Mouse (Mus musculus) neural tube, embryonic 11.5 days (tissue): ENCODE data around the gene Eapp. TPM values are rescaled to one million over a fixed set of nuclear protein-coding genes. Genes with fewer than 3 reads are reported as not detected.
"Not testable (repeated sequence)": the region's sequence is repeated elsewhere in the genome, so short reads cannot be mapped to it uniquely, and the experiment has no call there.

Experiments used
- ATAC-seq: fragments of 200-750 bp; cut with Nextera tagmentation; 2 replicates; pipeline ENCODE4 v1.8.0; 2017; ENCODE audit warnings: moderate number of reproducible peaks, mild to moderate bottlenecking, moderate TSS enrichment, moderate library complexity; ENCODE audit not compliant: insufficient read depth, low FRiP score, low TSS enrichment
- DNase-seq: peaks from one replicate; pipeline ENCODE4 v3.0.0-alpha.2; 2015; ENCODE audit warnings: low spot score
- H3K27ac ChIP-seq: fragments of 300-500 bp; sonication (generic); 2 replicates; pipeline ENCODE4 v1.5.1; 2014; ENCODE audit warnings: low read depth, mild to moderate bottlenecking, low read length
- H3K27me3 ChIP-seq: fragments of 300-500 bp; sonication (generic); 2 replicates; pipeline ENCODE4 v1.6.1; 2014; ENCODE audit warnings: mild to moderate bottlenecking, low read length, mixed read lengths; ENCODE audit not compliant: control insufficient read depth, insufficient read depth
- H3K36me3 ChIP-seq: fragments of 300-500 bp; sonication (generic); 2 replicates; pipeline ENCODE4 v1.6.1; 2014; ENCODE audit warnings: mild to moderate bottlenecking, low read length, moderate library complexity, mixed read lengths; ENCODE audit not compliant: control insufficient read depth, insufficient read depth
- H3K4me1 ChIP-seq: fragments of 300-500 bp; sonication (generic); 2 replicates; pipeline ENCODE4 v1.6.1; 2014; ENCODE audit warnings: low read length, mixed read lengths; ENCODE audit not compliant: control insufficient read depth, insufficient read depth
- H3K4me2 ChIP-seq: fragments of 300-500 bp; sonication (generic); 2 replicates; pipeline ENCODE4 v1.6.1; 2014; ENCODE audit warnings: low read depth, mild to moderate bottlenecking, moderate library complexity
- H3K4me3 ChIP-seq: fragments of 300-500 bp; sonication (generic); 2 replicates; pipeline ENCODE4 v1.5.1; 2014; ENCODE audit warnings: low read depth, low read length
- H3K9ac ChIP-seq: fragments of 300-500 bp; sonication (generic); 2 replicates; pipeline ENCODE4 v1.6.1; 2014; ENCODE audit warnings: mild to moderate bottlenecking, low read length
- H3K9me3 ChIP-seq: fragments of 300-500 bp; sonication (generic); 2 replicates; pipeline ENCODE4 v1.6.1; 2016; ENCODE audit warnings: low read length; ENCODE audit not compliant: control insufficient read depth
- WGBS: fragments of 180-500 bp; shearing (Covaris S2); extraction: QIAGEN DNeasy Blood & Tissue Kit; methylation state at CpG from one replicate; pipeline ENCODE4 v1.1.7; 2014; 5-methylcytosine and 5-hydroxymethylcytosine counted together
- polyA plus RNA-seq: library from polyadenylated mRNA; unstranded; fragments of >200 nt; fragmentation: Nextera tagmentation; extraction: Ambion mirVana; gene quantifications from 2 replicates; pipeline ENCODE4 v1.2.1, GENCODE M21; 2014

The Eapp gene
- polyA plus RNA-seq, 1 experiment from 2014 or later, result 80.1 TPM

DNA sequence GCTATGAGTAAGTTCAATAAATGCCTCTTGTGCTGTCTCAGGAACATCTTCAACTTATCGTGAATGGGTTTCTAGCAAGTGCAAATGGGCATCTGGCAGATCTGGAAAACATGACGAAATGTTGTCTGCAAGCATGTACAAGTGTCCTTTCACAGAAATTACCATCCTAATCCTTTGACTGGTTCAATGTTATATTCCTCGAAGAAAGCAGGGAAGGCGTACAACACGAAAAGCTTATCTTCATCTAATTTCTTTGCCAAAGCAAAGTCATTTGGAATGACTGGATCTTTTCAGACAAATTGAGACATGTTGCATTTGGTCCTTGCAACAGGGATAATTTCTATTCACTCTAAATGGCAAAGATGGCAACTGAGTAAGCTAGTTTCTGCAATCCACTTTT, 6.6 kb downstream of the Eapp start:
- H3K27ac ChIP-seq, result no peak overlapping the region
- H3K4me3 ChIP-seq, result no peak overlapping the region
- ATAC-seq (no peak), DNase-seq (no peak)
- H3K36me3 ChIP-seq, result peaks cover 4% of the 10 kb centered on the region
- H3K9me3 ChIP-seq, result no peaks in the 10 kb centered on the region
- H3K9ac ChIP-seq, result no peak overlapping the region
- 94% methylated on average over 5 of the region's 5 CpGs for WGBS
- no peak overlapping the region for H3K4me2 ChIP-seq
- H3K27me3 ChIP-seq, result no peaks in the 10 kb centered on the region
- no peaks in the 10 kb centered on the region for H3K4me1 ChIP-seq

DNA sequence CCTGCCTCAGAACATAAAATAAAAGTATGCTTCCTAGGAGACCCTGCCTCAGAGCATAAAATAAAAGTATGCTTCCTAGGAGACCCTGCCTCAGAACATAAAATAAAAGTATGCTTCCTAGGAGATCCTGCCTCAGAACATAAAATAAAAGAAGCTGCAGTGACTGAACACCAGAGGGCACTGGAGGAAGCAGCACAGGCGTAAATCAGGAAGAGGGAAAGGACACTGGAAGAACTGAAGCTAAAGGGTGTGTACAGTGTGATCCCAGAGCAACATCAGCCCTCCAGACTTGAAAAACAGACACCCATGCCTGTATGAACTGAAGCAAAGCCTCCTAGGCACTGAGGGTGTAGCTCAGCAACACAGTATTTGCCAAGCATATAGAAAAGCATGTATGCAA, 12.5 kb downstream of the Eapp start:
- H3K9me3 ChIP-seq, result no peaks in the 10 kb centered on the region
- ATAC-seq, result no peak
- DNase-seq, result no peak
- no peaks in the 10 kb centered on the region for H3K4me1 ChIP-seq
- 46% methylated on average over 1 of the region's 1 CpGs for WGBS
- H3K4me3 ChIP-seq, result no peak overlapping the region
- no peaks in the 10 kb centered on the region for H3K36me3 ChIP-seq
- no peak overlapping the region for H3K27ac ChIP-seq
- H3K9ac ChIP-seq, result no peak overlapping the region
- no peak overlapping the region for H3K4me2 ChIP-seq
- no peaks in the 10 kb centered on the region for H3K27me3 ChIP-seq

DNA sequence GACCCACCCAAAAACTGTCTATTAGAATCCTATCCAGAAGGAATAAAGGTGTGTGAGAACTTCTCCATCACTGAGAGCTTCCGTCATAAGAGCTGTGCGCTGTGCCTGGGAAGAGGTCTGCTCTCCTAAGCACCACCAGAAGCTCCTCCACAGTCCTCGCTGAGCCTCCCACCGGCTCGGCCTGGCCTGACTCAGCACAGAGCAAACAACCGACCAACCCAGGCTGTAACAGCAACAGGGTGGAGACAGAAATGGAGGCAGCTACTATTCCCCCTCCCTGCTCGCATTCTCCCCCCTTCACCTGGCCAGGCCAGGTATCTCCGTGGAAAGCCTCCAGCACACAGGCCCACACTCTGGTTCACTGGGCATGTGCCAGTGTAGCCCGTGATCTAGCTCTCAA, 19.0 kb downstream of the Eapp start:
- WGBS, result 97% methylated on average over 9 of the region's 9 CpGs
- no peak for ATAC-seq

DNA sequence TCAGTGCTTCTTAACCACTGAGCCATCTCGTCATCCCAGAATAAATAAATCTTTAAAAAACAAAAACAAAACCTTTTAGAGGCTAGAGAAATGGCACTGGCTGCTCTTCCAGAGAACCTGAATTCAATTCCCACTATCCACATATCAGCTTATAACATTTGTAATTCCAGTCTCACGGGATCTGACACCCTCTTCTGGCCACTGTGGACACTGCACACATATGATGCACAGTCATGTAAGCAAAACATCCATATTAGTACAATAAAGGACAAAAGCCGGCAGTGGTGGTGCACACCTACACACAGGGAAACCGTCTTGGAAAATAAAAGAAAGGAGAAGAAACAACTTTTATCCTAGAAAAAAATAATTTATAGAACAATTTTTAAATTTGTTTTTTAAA, 20.3 kb downstream of the Eapp start:
- H3K9me3 ChIP-seq, result no peaks in the 10 kb centered on the region
- WGBS, result 95% methylated on average over 4 of the region's 4 CpGs
- no peak for DNase-seq
- H3K4me3 ChIP-seq, result no peak overlapping the region
- H3K4me1 ChIP-seq, result no peaks in the 10 kb centered on the region
- no peak overlapping the region for H3K9ac ChIP-seq
- no peaks in the 10 kb centered on the region for H3K27me3 ChIP-seq
- H3K27ac ChIP-seq, result no peak overlapping the region
- no peak overlapping the region for H3K4me2 ChIP-seq
- H3K36me3 ChIP-seq, result peaks cover 10% of the 10 kb centered on the region
- no peak for ATAC-seq

More for the DNA sequence above, 19.0 kb downstream of the Eapp start:
- no peaks in the 10 kb centered on the region for H3K9me3 ChIP-seq
- H3K27me3 ChIP-seq, result no peaks in the 10 kb centered on the region
- H3K9ac ChIP-seq, result no peak overlapping the region
- DNase-seq, result no peak
- peaks cover 10% of the 10 kb centered on the region for H3K36me3 ChIP-seq
- no peak overlapping the region for H3K4me2 ChIP-seq
- H3K27ac ChIP-seq, result no peak overlapping the region
- H3K4me3 ChIP-seq, result no peak overlapping the region
- no peaks in the 10 kb centered on the region for H3K4me1 ChIP-seq

DNA sequence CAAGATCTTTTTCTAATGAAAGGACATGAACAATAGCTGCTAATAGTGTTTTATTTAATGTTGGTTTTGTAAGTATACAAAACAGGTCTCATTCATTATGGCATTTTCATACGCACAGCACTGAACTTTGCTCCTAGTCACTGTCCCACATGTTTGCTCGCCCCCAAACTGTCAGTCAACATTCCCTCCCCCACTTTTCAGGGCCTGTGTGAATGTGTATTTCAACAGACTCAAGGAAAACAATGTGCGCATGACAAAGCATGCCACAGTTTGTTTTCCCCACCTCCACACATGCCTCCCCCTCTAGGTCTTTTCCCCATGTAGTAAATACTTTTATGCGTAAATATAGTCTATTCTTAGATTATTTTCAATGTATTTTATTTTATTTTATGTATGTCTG, 24.4 kb downstream of the Eapp start:
- 93% methylated on average over 4 of the region's 4 CpGs for WGBS
- Histone ChIP-seq H3K27me3 (no peaks in the 10 kb centered on the region), H3K36me3 (peaks cover 8% of the 10 kb centered on the region), H3K9me3 (no peaks in the 10 kb centered on the region), H3K4me1 (no peaks in the 10 kb centered on the region), H3K4me2 (no peak overlapping the region), H3K9ac (no peak overlapping the region), H3K4me3 (no peak overlapping the region), H3K27ac (no peak overlapping the region)
- ATAC-seq (no peak), DNase-seq (no peak)

DNA sequence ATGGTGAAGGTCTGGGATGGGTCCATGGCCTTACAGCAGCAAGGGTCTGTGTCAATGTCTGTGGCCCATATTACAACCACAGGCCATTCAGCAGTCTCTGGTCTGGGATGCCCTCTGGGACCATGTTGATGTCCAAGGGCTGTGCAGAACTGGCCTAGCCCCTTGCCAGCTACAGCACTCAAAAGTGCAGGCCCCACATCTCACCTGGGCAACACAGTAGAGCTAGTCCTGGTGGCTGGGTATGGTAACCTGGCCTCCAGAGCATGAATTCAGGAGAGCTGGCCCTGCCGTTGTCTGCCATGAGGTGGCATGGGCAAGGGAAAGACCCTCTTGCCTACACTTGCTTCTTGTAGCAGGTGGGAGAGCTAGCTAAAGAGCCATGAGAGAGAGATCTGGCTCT, 27.6 kb downstream of the Eapp start:
- DNase-seq (no peak), ATAC-seq (no peak)
- H3K4me2 ChIP-seq, result no peak overlapping the region
- H3K36me3 ChIP-seq, result no peaks in the 10 kb centered on the region; the same call in 1 of the 2 replicates
- H3K27me3 ChIP-seq, result no peaks in the 10 kb centered on the region
- H3K9me3 ChIP-seq, result no peaks in the 10 kb centered on the region
- no peaks in the 10 kb centered on the region for H3K4me1 ChIP-seq
- no peak overlapping the region for H3K27ac ChIP-seq
- H3K4me3 ChIP-seq, result no peak overlapping the region
- H3K9ac ChIP-seq, result no peak overlapping the region
- 94% methylated on average over 1 of the region's 1 CpGs for WGBS

DNA sequence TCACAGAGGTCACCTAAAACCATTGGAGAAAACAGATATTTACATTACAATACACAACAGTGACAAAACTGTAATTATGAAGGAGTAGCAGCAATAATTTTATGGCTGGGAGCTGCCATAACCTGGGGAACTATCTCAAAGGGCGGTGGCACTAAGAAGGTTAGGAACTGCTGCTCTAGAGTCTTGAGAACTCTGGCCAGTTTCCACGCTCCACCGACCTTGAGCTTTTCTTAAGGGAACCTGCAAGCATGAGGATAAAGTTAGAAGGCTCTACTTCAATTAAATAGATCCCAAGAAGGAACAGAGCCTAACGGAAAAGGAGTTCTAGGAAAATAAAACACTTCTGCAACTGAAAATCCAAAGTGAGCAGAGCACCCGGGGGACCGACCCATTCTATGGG, 30.2 kb downstream of the Eapp start:
- WGBS, result 86% methylated on average over 6 of the region's 6 CpGs
- no peak overlapping the region for H3K4me3 ChIP-seq
- no peak for ATAC-seq

DNA sequence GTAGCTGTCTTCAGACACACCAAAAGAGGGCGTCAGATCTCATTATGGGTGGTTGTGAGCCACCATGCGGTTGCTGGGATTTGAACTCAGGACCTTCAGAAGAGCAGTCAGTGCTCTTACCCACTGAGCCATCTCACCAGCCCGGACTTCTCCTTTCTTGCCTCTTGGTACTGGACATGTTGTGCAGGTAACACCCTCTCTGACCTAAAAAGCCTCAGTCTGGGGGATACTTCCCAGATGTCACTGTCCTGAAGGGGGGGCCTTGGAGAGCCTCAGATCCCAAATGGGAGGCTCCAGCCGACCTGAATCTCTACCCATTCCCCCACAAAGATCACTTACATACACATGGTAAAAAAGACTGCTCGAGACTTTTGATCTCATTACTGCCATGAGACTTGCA, 34.2 kb downstream of the Eapp start:
- H3K4me1 ChIP-seq, DNase-seq, H3K4me2 ChIP-seq, H3K4me3 ChIP-seq, H3K27ac ChIP-seq, H3K9me3 ChIP-seq, ATAC-seq, H3K27me3 ChIP-seq, H3K9ac ChIP-seq, H3K36me3 ChIP-seq: not testable (repeated sequence)
- WGBS, result 70% methylated on average over 5 of the region's 5 CpGs

More for the DNA sequence above, 30.2 kb downstream of the Eapp start:
- H3K36me3 ChIP-seq, result no peaks in the 10 kb centered on the region
- H3K27ac ChIP-seq, result no peak overlapping the region
- no peaks in the 10 kb centered on the region for H3K27me3 ChIP-seq
- no peaks in the 10 kb centered on the region for H3K4me1 ChIP-seq
- no peak overlapping the region for H3K4me2 ChIP-seq
- DNase-seq, result no peak
- no peak overlapping the region for H3K9ac ChIP-seq
- no peaks in the 10 kb centered on the region for H3K9me3 ChIP-seq

DNA sequence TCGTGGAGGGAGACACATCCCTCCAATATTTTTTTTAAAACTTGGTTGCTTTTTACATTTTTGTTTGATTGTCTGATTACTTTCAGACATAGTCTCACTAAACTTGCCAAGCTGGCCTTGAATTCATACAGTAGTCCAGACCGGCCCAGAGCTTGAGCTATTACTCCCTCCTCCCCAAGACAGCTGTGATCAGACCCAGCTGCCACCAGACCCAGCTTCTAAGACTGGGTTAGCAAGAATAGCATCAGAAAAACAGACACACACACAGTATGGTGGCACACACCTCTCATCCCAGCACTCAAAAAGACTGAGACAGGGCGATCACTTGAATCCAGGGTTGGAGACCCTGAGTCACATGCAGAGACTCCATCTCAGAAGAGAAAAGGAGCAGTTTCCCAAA, 35.8 kb downstream of the Eapp start:
- Histone ChIP-seq H3K27me3 (no peaks in the 10 kb centered on the region), H3K27ac (no peak overlapping the region), H3K4me1 (peaks cover under 1% of the 10 kb centered on the region; the same call in 1 of the 2 replicates), H3K9ac (no peak overlapping the region), H3K9me3 (no peaks in the 10 kb centered on the region), H3K4me2 (no peak overlapping the region), H3K36me3 (no peaks in the 10 kb centered on the region), H3K4me3 (no peak overlapping the region)
- WGBS, result 84% methylated on average over 3 of the region's 3 CpGs
- ATAC-seq, result no peak
- DNase-seq, result no peak
